Mouse (Mus musculus): ENCODE data around the gene Slc22a21. TPM values are rescaled to one million over a fixed set of nuclear protein-coding genes. Genes with fewer than 3 reads are reported as not detected.
"Not testable (repeated sequence)": the region's sequence is repeated elsewhere in the genome, so short reads cannot be mapped to it uniquely, and the experiment has no call there.

Gene Slc22a21
- polyA plus RNA-seq, 1 experiment from 2014 or later: 9.9 TPM

- DNase-seq (ENCODE audit: low spot score): no peak
- Histone ChIP-seq H3K27me3 (replicated peaks; ENCODE audit: control insufficient read depth, insufficient read depth, low read length) (no peaks in the 10 kb centered on the region), H3K27ac (ENCODE audit: low read depth) (no peak overlapping the region), H3K4me3 (ENCODE audit: low read depth, low read length) (no peak overlapping the region), H3K9me3 (ENCODE audit: control insufficient read depth, low read length) (no peaks in the 10 kb centered on the region), H3K4me2 (ENCODE audit: low read length) (no peak overlapping the region), H3K4me1 (replicated peaks; ENCODE audit: control insufficient read depth, insufficient read depth, low read length) (no peaks in the 10 kb centered on the region), H3K36me3 (ENCODE audit: control insufficient read depth, insufficient read depth, low read length) (no peaks in the 10 kb centered on the region), H3K9ac (ENCODE audit: low read length) (no peak overlapping the region)
- no peak for ATAC-seq (replicated peaks; ENCODE audit: low FRiP score, low TSS enrichment, low read depth)
- WGBS: 77% methylated on average over 9 of the region's 9 CpGs
These were observed 24.1 kb upstream of the Slc22a21 start for GRCm38 (mm10) chr11:54004221-54004620.

- not testable (repeated sequence) for ATAC-seq (replicated peaks; ENCODE audit: low FRiP score, low TSS enrichment, low read depth); H3K4me1 ChIP-seq (replicated peaks; ENCODE audit: control insufficient read depth, insufficient read depth, low read length); H3K9me3 ChIP-seq (ENCODE audit: control insufficient read depth, low read length); H3K9ac ChIP-seq (ENCODE audit: low read length); H3K4me2 ChIP-seq (ENCODE audit: low read length); H3K4me3 ChIP-seq (ENCODE audit: low read depth, low read length); H3K27ac ChIP-seq (ENCODE audit: low read depth); H3K36me3 ChIP-seq (ENCODE audit: control insufficient read depth, insufficient read depth, low read length); H3K27me3 ChIP-seq (replicated peaks; ENCODE audit: control insufficient read depth, insufficient read depth, low read length)
- DNase-seq (ENCODE audit: low spot score): peak; percentile 77
- 39% methylated on average over 12 of the region's 12 CpGs for WGBS
These were observed 22.9 kb upstream of the Slc22a21 start for GRCm38 (mm10) chr11:54002761-54003717.

GRCm38 (mm10) chr11:54002147-54002760, 22.1 kb upstream of the Slc22a21 start:
- Histone ChIP-seq H3K4me3 (ENCODE audit: low read depth, low read length) (no peak overlapping the region), H3K27ac (ENCODE audit: low read depth) (no peak overlapping the region), H3K9me3 (ENCODE audit: control insufficient read depth, low read length) (no peaks in the 10 kb centered on the region), H3K36me3 (ENCODE audit: control insufficient read depth, insufficient read depth, low read length) (no peaks in the 10 kb centered on the region), H3K9ac (ENCODE audit: low read length) (no peak overlapping the region), H3K4me1 (replicated peaks; ENCODE audit: control insufficient read depth, insufficient read depth, low read length) (no peaks in the 10 kb centered on the region), H3K4me2 (ENCODE audit: low read length) (no peak overlapping the region), H3K27me3 (replicated peaks; ENCODE audit: control insufficient read depth, insufficient read depth, low read length) (no peaks in the 10 kb centered on the region)
- ATAC-seq (replicated peaks; ENCODE audit: low FRiP score, low TSS enrichment, low read depth) (0 out of 2 replicates have a peak, but pooled peaks have one; percentile 27), DNase-seq (ENCODE audit: low spot score) (peak; percentile 67)
- WGBS: 11% methylated on average over 5 of the region's 5 CpGs

DNA sequence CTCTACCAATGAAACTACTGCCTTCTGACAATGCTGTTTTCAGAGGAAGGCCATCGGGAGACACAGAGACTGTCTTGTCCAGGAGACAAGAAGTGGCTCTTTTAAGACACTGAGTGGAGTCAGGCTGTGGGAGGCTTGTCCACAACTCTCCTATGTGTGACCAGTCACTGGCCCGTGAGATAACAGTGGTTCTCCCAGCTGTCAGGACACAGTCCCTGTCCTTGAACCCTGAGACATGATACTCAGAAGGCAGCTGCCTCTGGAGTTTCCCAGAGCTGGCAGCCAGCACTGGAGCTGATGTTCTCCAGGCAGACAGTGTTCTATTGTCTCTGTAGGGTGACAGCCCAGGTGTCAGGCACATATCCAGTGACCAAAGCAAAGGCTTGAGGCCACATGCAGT, 17.5 kb upstream of the Slc22a21 start:
- H3K4me3 ChIP-seq (ENCODE audit: low read depth, low read length): no peak overlapping the region
- H3K36me3 ChIP-seq (ENCODE audit: control insufficient read depth, insufficient read depth, low read length): no peaks in the 10 kb centered on the region
- DNase-seq (ENCODE audit: low spot score) (peak; percentile 45), ATAC-seq (replicated peaks; ENCODE audit: low FRiP score, low TSS enrichment, low read depth) (no peak)
- no peak overlapping the region for H3K9ac ChIP-seq (ENCODE audit: low read length)
- H3K4me1 ChIP-seq (replicated peaks; ENCODE audit: control insufficient read depth, insufficient read depth, low read length): no peaks in the 10 kb centered on the region
- no peak overlapping the region for H3K27ac ChIP-seq (ENCODE audit: low read depth)
- H3K27me3 ChIP-seq (replicated peaks; ENCODE audit: control insufficient read depth, insufficient read depth, low read length): no peaks in the 10 kb centered on the region
- WGBS: 73% methylated on average over 2 of the region's 2 CpGs
- H3K9me3 ChIP-seq (ENCODE audit: control insufficient read depth, low read length): no peaks in the 10 kb centered on the region
- H3K4me2 ChIP-seq (ENCODE audit: low read length): no peak overlapping the region

DNA sequence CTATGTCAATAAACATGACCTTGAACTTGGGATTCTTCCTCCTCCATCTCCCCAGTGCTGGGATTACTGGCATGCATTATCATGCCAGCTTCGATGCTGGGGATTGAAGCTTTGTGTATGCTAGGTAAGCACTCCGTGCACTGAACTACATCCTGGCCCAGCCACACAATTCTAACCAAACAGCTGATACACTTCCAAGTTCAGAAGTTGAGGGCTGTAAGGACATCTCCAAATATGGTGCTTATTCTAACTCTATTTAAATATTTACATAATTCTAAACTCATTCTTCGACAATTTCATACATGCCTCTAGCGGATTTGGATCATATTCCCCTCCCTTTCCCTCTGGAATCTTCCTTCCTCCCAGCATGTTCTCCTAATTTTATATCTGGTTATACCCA, 12.1 kb upstream of the Slc22a21 start:
- no peaks in the 10 kb centered on the region for H3K9me3 ChIP-seq (ENCODE audit: control insufficient read depth, low read length)
- 53% methylated on average over 4 of the region's 4 CpGs for WGBS
- H3K4me2 ChIP-seq (ENCODE audit: low read length): no peak overlapping the region
- H3K9ac ChIP-seq (ENCODE audit: low read length): no peak overlapping the region
- H3K27ac ChIP-seq (ENCODE audit: low read depth): no peak overlapping the region; the same call in 1 of the 2 replicates
- DNase-seq (ENCODE audit: low spot score) (no peak), ATAC-seq (replicated peaks; ENCODE audit: low FRiP score, low TSS enrichment, low read depth) (no peak)
- no peaks in the 10 kb centered on the region for H3K36me3 ChIP-seq (ENCODE audit: control insufficient read depth, insufficient read depth, low read length)
- H3K4me3 ChIP-seq (ENCODE audit: low read depth, low read length): no peak overlapping the region
- no peaks in the 10 kb centered on the region for H3K4me1 ChIP-seq (replicated peaks; ENCODE audit: control insufficient read depth, insufficient read depth, low read length)
- H3K27me3 ChIP-seq (replicated peaks; ENCODE audit: control insufficient read depth, insufficient read depth, low read length): no peaks in the 10 kb centered on the region

DNA sequence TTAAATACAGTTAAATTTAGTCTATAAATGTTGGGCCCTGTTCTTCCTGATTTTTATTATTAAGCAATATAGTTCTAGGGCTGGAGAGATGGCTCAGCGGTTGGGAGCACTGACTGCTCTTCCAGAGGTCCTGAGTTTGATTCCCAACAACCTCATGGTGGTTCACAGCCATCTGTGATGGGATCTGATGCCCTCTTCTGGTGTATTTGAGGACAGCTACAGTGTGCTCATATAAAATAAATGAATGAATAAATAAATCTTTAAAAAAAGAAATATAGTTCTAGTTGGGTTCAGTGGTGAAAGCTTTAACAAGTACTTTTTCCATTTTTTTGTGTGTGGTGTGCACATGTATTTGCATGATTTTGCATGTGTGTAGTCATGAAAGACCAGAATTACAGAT, 9.1 kb upstream of the Slc22a21 start:
- 63% methylated on average over 1 of the region's 1 CpGs for WGBS
- DNase-seq (ENCODE audit: low spot score): no peak

GRCm38 (mm10) chr11:53988081-53988480, 7.9 kb upstream of the Slc22a21 start:
- 69% methylated on average over 4 of the region's 4 CpGs for WGBS
- no peaks in the 10 kb centered on the region for H3K27me3 ChIP-seq (replicated peaks; ENCODE audit: control insufficient read depth, insufficient read depth, low read length)
- no peak overlapping the region for H3K4me3 ChIP-seq (ENCODE audit: low read depth, low read length)
- no peaks in the 10 kb centered on the region for H3K36me3 ChIP-seq (ENCODE audit: control insufficient read depth, insufficient read depth, low read length)
- H3K27ac ChIP-seq (ENCODE audit: low read depth): no peak overlapping the region
- no peak for DNase-seq (ENCODE audit: low spot score)
- ATAC-seq (replicated peaks; ENCODE audit: low FRiP score, low TSS enrichment, low read depth): no peak
- H3K9ac ChIP-seq (ENCODE audit: low read length): no peak overlapping the region
- H3K9me3 ChIP-seq (ENCODE audit: control insufficient read depth, low read length): no peaks in the 10 kb centered on the region
- no peak overlapping the region for H3K4me2 ChIP-seq (ENCODE audit: low read length)
- no peaks in the 10 kb centered on the region for H3K4me1 ChIP-seq (replicated peaks; ENCODE audit: control insufficient read depth, insufficient read depth, low read length)

More for the DNA sequence above, 9.1 kb upstream of the Slc22a21 start:
- no peaks in the 10 kb centered on the region for H3K4me1 ChIP-seq (replicated peaks; ENCODE audit: control insufficient read depth, insufficient read depth, low read length)
- no peak overlapping the region for H3K9ac ChIP-seq (ENCODE audit: low read length)
- no peak overlapping the region for H3K27ac ChIP-seq (ENCODE audit: low read depth)
- H3K9me3 ChIP-seq (ENCODE audit: control insufficient read depth, low read length): no peaks in the 10 kb centered on the region
- H3K4me2 ChIP-seq (ENCODE audit: low read length): no peak overlapping the region
- no peaks in the 10 kb centered on the region for H3K27me3 ChIP-seq (replicated peaks; ENCODE audit: control insufficient read depth, insufficient read depth, low read length)
- no peak overlapping the region for H3K4me3 ChIP-seq (ENCODE audit: low read depth, low read length)
- no peak for ATAC-seq (replicated peaks; ENCODE audit: low FRiP score, low TSS enrichment, low read depth)
- no peaks in the 10 kb centered on the region for H3K36me3 ChIP-seq (ENCODE audit: control insufficient read depth, insufficient read depth, low read length)

DNA sequence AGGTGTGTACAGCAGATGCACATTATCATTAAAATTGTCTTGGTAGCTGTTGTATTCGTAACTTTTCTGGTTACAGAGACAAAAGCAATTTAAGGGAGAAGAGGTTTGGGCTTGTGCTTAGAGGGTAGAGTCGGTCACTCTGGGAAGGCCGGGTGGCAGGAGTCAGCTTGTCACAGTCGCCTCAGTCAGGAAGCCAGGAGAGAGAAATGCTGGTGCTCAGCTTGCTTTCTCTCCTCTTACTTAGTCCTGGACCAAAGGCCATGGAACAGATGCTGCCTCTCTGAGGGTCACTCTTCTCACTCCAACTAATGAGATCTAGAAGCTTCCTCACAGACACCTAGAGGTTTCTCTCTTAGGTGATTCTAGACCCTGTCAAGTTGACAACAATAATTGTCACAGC, 1.3 kb upstream of the Slc22a21 start:
- H3K9me3 ChIP-seq (ENCODE audit: control insufficient read depth, low read length): no peaks in the 10 kb centered on the region
- H3K4me3 ChIP-seq (ENCODE audit: low read depth, low read length): no peak overlapping the region
- H3K27ac ChIP-seq (ENCODE audit: low read depth): no peak overlapping the region
- H3K4me1 ChIP-seq (replicated peaks; ENCODE audit: control insufficient read depth, insufficient read depth, low read length): 0 out of 2 replicates have a peak, but pooled peaks cover 5% of the 10 kb centered on the region
- H3K36me3 ChIP-seq (ENCODE audit: control insufficient read depth, insufficient read depth, low read length): no peaks in the 10 kb centered on the region
- no peak overlapping the region for H3K4me2 ChIP-seq (ENCODE audit: low read length)
- 0 out of 2 replicates have a peak, but pooled peaks cover 2% of the 10 kb centered on the region for H3K27me3 ChIP-seq (replicated peaks; ENCODE audit: control insufficient read depth, insufficient read depth, low read length)
- no peak for ATAC-seq (replicated peaks; ENCODE audit: low FRiP score, low TSS enrichment, low read depth)
- no peak overlapping the region for H3K9ac ChIP-seq (ENCODE audit: low read length)
- 85% methylated on average over 4 of the region's 4 CpGs for WGBS
- no peak for DNase-seq (ENCODE audit: low spot score)

All from intestine, embryonic 14.5 days (tissue).